Mouse (Mus musculus) layer of hippocampus, postnatal 14 days (tissue): ENCODE measurements at regions not wholly inside any gene's neighbourhood (a gene's known extent, or its start where the extent isn't known, plus 50 kb on each side); places are given as distances from the start of the nearest gene placed in this dataset.
A peak's percentile ranks its signal among the peaks of the same experiment; 100 is the strongest.

Experiments used
- DNase-seq, 2 experiments: peaks; one replicate each; pipeline ENCODE4 v3.0.0; 2021 to 2022; ENCODE audit warnings: low spot score in 2 of 2, mixed read lengths in 1 of 2

- DNase-seq, result no peak
Measured at GRCm38 (mm10) chr1:193583791-193584190, 213.7 kb upstream of the Camk1g start.

GRCm38 (mm10) chr1:193580393-193580792 is 210.3 kb upstream of the Camk1g start:
- no peak for DNase-seq

- no peak for DNase-seq
Measured at GRCm38 (mm10) chr1:193579671-193580070, 209.6 kb upstream of the Camk1g start.

GRCm38 (mm10) chr1:193578661-193579175 is 208.6 kb upstream of the Camk1g start:
- no peak for DNase-seq

- no peak for DNase-seq
Measured at GRCm38 (mm10) chr1:193577821-193578220, 207.7 kb upstream of the Camk1g start.

GRCm38 (mm10) chr1:193575986-193576713 is 206.1 kb upstream of the Camk1g start:
- peak; percentile 89 to 95 for DNase-seq

GRCm38 (mm10) chr1:193572827-193573226 is 202.7 kb upstream of the Camk1g start:
- DNase-seq, result no peak

GRCm38 (mm10) chr1:193572411-193572810 is 202.3 kb upstream of the Camk1g start:
- no peak for DNase-seq

GRCm38 (mm10) chr1:193571088-193571487 is 201.0 kb upstream of the Camk1g start:
- no peak for DNase-seq

GRCm38 (mm10) chr1:193568586-193569174 is 198.6 kb upstream of the Camk1g start:
- no peak for DNase-seq

- DNase-seq, result no peak
Measured at GRCm38 (mm10) chr1:193567217-193567616, 197.1 kb upstream of the Camk1g start.

GRCm38 (mm10) chr1:193564225-193564624 is 194.1 kb upstream of the Camk1g start:
- DNase-seq, result no peak

GRCm38 (mm10) chr1:193562242-193562641 is 192.1 kb upstream of the Camk1g start:
- no peak for DNase-seq

GRCm38 (mm10) chr1:193558122-193558521 is 188.0 kb upstream of the Camk1g start:
- no peak for DNase-seq

GRCm38 (mm10) chr1:193554731-193555130 is 184.6 kb upstream of the Camk1g start:
- DNase-seq, result no peak

- no peak for DNase-seq
Measured at GRCm38 (mm10) chr1:193552348-193552747, 182.2 kb upstream of the Camk1g start.

- DNase-seq, result no peak
Measured at GRCm38 (mm10) chr1:193551340-193551739, 181.2 kb upstream of the Camk1g start.

GRCm38 (mm10) chr1:193550761-193551160 is 180.7 kb upstream of the Camk1g start:
- no peak for DNase-seq

- DNase-seq, result no peak
Measured at GRCm38 (mm10) chr1:193547356-193547755, 177.3 kb upstream of the Camk1g start.

GRCm38 (mm10) chr1:193546044-193546432 is 175.9 kb upstream of the Camk1g start:
- DNase-seq, result no peak

GRCm38 (mm10) chr1:193545406-193546043 is 175.4 kb upstream of the Camk1g start:
- no peak for DNase-seq

GRCm38 (mm10) chr1:193544804-193545203 is 174.7 kb upstream of the Camk1g start:
- no peak for DNase-seq
